Mouse (Mus musculus): ENCODE measurements around the gene Fgfr2. TPM values are rescaled to one million over a fixed set of nuclear protein-coding genes. Genes with fewer than 3 reads are reported as not detected.
A peak's percentile ranks its signal among the peaks of the same experiment; 100 is the strongest.

The Fgfr2 gene
- polyA plus RNA-seq, 1 experiment from 2014 or later, result 92.0 TPM

GRCm38 (mm10) chr7:130650621-130651020 lies 2472.5 kb downstream of the Fgfr2 start:
- no peak overlapping the region for H3K4me3 ChIP-seq (ENCODE audit: low read depth, low read length)
- 92% methylated on average over 5 of the region's 5 CpGs for WGBS
- H3K36me3 ChIP-seq (ENCODE audit: control insufficient read depth, insufficient read depth, low read length), result no peaks in the 10 kb centered on the region
- H3K27me3 ChIP-seq (ENCODE audit: control insufficient read depth, insufficient read depth, low read length), result no peaks in the 10 kb centered on the region
- H3K9ac ChIP-seq (ENCODE audit: low read length), result no peak overlapping the region
- H3K4me2 ChIP-seq, result no peak overlapping the region
- no peak overlapping the region for H3K27ac ChIP-seq (ENCODE audit: low read depth, low read length)
- ATAC-seq (ENCODE audit: low FRiP score) (no peak), DNase-seq (ENCODE audit: low spot score, missing footprints) (no peak)
- peaks cover 11% of the 10 kb centered on the region for H3K4me1 ChIP-seq (ENCODE audit: control insufficient read depth, insufficient read depth, low read length)
- no peaks in the 10 kb centered on the region for H3K9me3 ChIP-seq (ENCODE audit: control insufficient read depth, low read length)

GRCm38 (mm10) chr7:130649257-130649656 lies 2473.9 kb downstream of the Fgfr2 start:
- Histone ChIP-seq H3K9me3 (ENCODE audit: control insufficient read depth, low read length) (no peaks in the 10 kb centered on the region), H3K4me2 (no peak overlapping the region), H3K9ac (ENCODE audit: low read length) (no peak overlapping the region), H3K4me3 (ENCODE audit: low read depth, low read length) (no peak overlapping the region), H3K27ac (ENCODE audit: low read depth, low read length) (no peak overlapping the region), H3K27me3 (ENCODE audit: control insufficient read depth, insufficient read depth, low read length) (no peaks in the 10 kb centered on the region), H3K4me1 (ENCODE audit: control insufficient read depth, insufficient read depth, low read length) (peaks cover 15% of the 10 kb centered on the region), H3K36me3 (ENCODE audit: control insufficient read depth, insufficient read depth, low read length) (no peaks in the 10 kb centered on the region)
- ATAC-seq (ENCODE audit: low FRiP score) (no peak), DNase-seq (ENCODE audit: low spot score, missing footprints) (no peak)
- 39% methylated on average over 7 of the region's 7 CpGs for WGBS

- 87% methylated on average over 4 of the region's 4 CpGs for WGBS
- DNase-seq (ENCODE audit: low spot score, missing footprints), result no peak
- Histone ChIP-seq H3K4me3 (ENCODE audit: low read depth, low read length) (no peak overlapping the region), H3K9ac (ENCODE audit: low read length) (no peak overlapping the region; the same call in 1 of the 2 replicates), H3K4me1 (ENCODE audit: control insufficient read depth, insufficient read depth, low read length) (peaks cover 17% of the 10 kb centered on the region), H3K27me3 (ENCODE audit: control insufficient read depth, insufficient read depth, low read length) (no peaks in the 10 kb centered on the region), H3K36me3 (ENCODE audit: control insufficient read depth, insufficient read depth, low read length) (no peaks in the 10 kb centered on the region), H3K27ac (ENCODE audit: low read depth, low read length) (no peak overlapping the region), H3K9me3 (ENCODE audit: control insufficient read depth, low read length) (no peaks in the 10 kb centered on the region), H3K4me2 (peak overlapping the region; percentile 18)
- no peak for ATAC-seq (ENCODE audit: low FRiP score)
Observed at GRCm38 (mm10) chr7:130648061-130648460, 2475.1 kb downstream of the Fgfr2 start.

GRCm38 (mm10) chr7:130646762-130647139 lies 2476.4 kb downstream of the Fgfr2 start:
- Histone ChIP-seq H3K4me1 (ENCODE audit: control insufficient read depth, insufficient read depth, low read length) (peaks cover 20% of the 10 kb centered on the region), H3K36me3 (ENCODE audit: control insufficient read depth, insufficient read depth, low read length) (no peaks in the 10 kb centered on the region), H3K4me2 (peak overlapping the region; percentile 94), H3K27ac (ENCODE audit: low read depth, low read length) (peak overlapping the region; percentile 84; the same call in 1 of the 2 replicates), H3K27me3 (ENCODE audit: control insufficient read depth, insufficient read depth, low read length) (no peaks in the 10 kb centered on the region), H3K9ac (ENCODE audit: low read length) (peak overlapping the region; percentile 91), H3K9me3 (ENCODE audit: control insufficient read depth, low read length) (no peaks in the 10 kb centered on the region), H3K4me3 (ENCODE audit: low read depth, low read length) (peak overlapping the region; percentile 60)
- WGBS, result under 1% methylated on average over 18 of the region's 18 CpGs
- DNase-seq (ENCODE audit: low spot score, missing footprints) (peak; percentile 95), ATAC-seq (ENCODE audit: low FRiP score) (peak; percentile 72)

- H3K9ac ChIP-seq (ENCODE audit: low read length), result peak overlapping the region; percentile 91
- peak; percentile 98 for DNase-seq (ENCODE audit: low spot score, missing footprints)
- H3K4me2 ChIP-seq, result peak overlapping the region; percentile 94
- under 1% methylated on average over 54 of the region's 55 CpGs for WGBS
- H3K4me1 ChIP-seq (ENCODE audit: control insufficient read depth, insufficient read depth, low read length), result peaks cover 20% of the 10 kb centered on the region
- peak overlapping the region; percentile 84 for H3K27ac ChIP-seq (ENCODE audit: low read depth, low read length)
- no peaks in the 10 kb centered on the region for H3K36me3 ChIP-seq (ENCODE audit: control insufficient read depth, insufficient read depth, low read length)
- H3K27me3 ChIP-seq (ENCODE audit: control insufficient read depth, insufficient read depth, low read length), result no peaks in the 10 kb centered on the region
- ATAC-seq (ENCODE audit: low FRiP score), result peak; percentile 85
- H3K9me3 ChIP-seq (ENCODE audit: control insufficient read depth, low read length), result no peaks in the 10 kb centered on the region
- peak overlapping the region; percentile 60 for H3K4me3 ChIP-seq (ENCODE audit: low read depth, low read length)
Observed at GRCm38 (mm10) chr7:130645994-130646761, 2477.0 kb downstream of the Fgfr2 start.

GRCm38 (mm10) chr7:130645332-130645993 lies 2477.7 kb downstream of the Fgfr2 start:
- peaks cover 20% of the 10 kb centered on the region for H3K4me1 ChIP-seq (ENCODE audit: control insufficient read depth, insufficient read depth, low read length)
- 19% methylated on average over 15 of the region's 15 CpGs for WGBS

GRCm38 (mm10) chr7:130640681-130641080 lies 2482.5 kb downstream of the Fgfr2 start:
- 92% methylated on average over 9 of the region's 9 CpGs for WGBS
- H3K4me1 ChIP-seq (ENCODE audit: control insufficient read depth, insufficient read depth, low read length), result peaks cover 9% of the 10 kb centered on the region
- no peak for ATAC-seq (ENCODE audit: low FRiP score)

More at GRCm38 (mm10) chr7:130645332-130645993, 2477.7 kb downstream of the Fgfr2 start:
- Histone ChIP-seq H3K9ac (ENCODE audit: low read length) (peak overlapping the region; percentile 91), H3K4me2 (peak overlapping the region; percentile 94), H3K9me3 (ENCODE audit: control insufficient read depth, low read length) (no peaks in the 10 kb centered on the region), H3K27ac (ENCODE audit: low read depth, low read length) (peak overlapping the region; percentile 84; the same call in 1 of the 2 replicates), H3K4me3 (ENCODE audit: low read depth, low read length) (peak overlapping the region; percentile 60), H3K36me3 (ENCODE audit: control insufficient read depth, insufficient read depth, low read length) (no peaks in the 10 kb centered on the region), H3K27me3 (ENCODE audit: control insufficient read depth, insufficient read depth, low read length) (no peaks in the 10 kb centered on the region)
- ATAC-seq (ENCODE audit: low FRiP score) (peak; percentile 31; the same call in 1 of the 2 replicates), DNase-seq (ENCODE audit: low spot score, missing footprints) (no peak)

GRCm38 (mm10) chr7:130637811-130638210 lies 2485.3 kb downstream of the Fgfr2 start:
- H3K9me3 ChIP-seq (ENCODE audit: control insufficient read depth, low read length), result no peaks in the 10 kb centered on the region
- DNase-seq (ENCODE audit: low spot score, missing footprints) (no peak), ATAC-seq (ENCODE audit: low FRiP score) (no peak)
- no peaks in the 10 kb centered on the region for H3K36me3 ChIP-seq (ENCODE audit: control insufficient read depth, insufficient read depth, low read length)
- H3K4me3 ChIP-seq (ENCODE audit: low read depth, low read length), result no peak overlapping the region
- no peak overlapping the region for H3K9ac ChIP-seq (ENCODE audit: low read length)
- H3K27me3 ChIP-seq (ENCODE audit: control insufficient read depth, insufficient read depth, low read length), result no peaks in the 10 kb centered on the region
- no peak overlapping the region for H3K4me2 ChIP-seq
- H3K4me1 ChIP-seq (ENCODE audit: control insufficient read depth, insufficient read depth, low read length), result peaks cover under 1% of the 10 kb centered on the region; the same call in 1 of the 2 replicates
- 52% methylated on average over 6 of the region's 6 CpGs for WGBS
- no peak overlapping the region for H3K27ac ChIP-seq (ENCODE audit: low read depth, low read length)

More at GRCm38 (mm10) chr7:130640681-130641080, 2482.5 kb downstream of the Fgfr2 start:
- DNase-seq (ENCODE audit: low spot score, missing footprints), result no peak
- Histone ChIP-seq H3K4me2 (no peak overlapping the region), H3K36me3 (ENCODE audit: control insufficient read depth, insufficient read depth, low read length) (no peaks in the 10 kb centered on the region), H3K9ac (ENCODE audit: low read length) (no peak overlapping the region), H3K9me3 (ENCODE audit: control insufficient read depth, low read length) (no peaks in the 10 kb centered on the region), H3K27ac (ENCODE audit: low read depth, low read length) (no peak overlapping the region), H3K4me3 (ENCODE audit: low read depth, low read length) (no peak overlapping the region), H3K27me3 (ENCODE audit: control insufficient read depth, insufficient read depth, low read length) (no peaks in the 10 kb centered on the region)

GRCm38 (mm10) chr7:130636902-130637301 lies 2486.2 kb downstream of the Fgfr2 start:
- 87% methylated on average over 4 of the region's 4 CpGs for WGBS
- H3K27me3 ChIP-seq (ENCODE audit: control insufficient read depth, insufficient read depth, low read length), result no peaks in the 10 kb centered on the region
- H3K27ac ChIP-seq (ENCODE audit: low read depth, low read length), result no peak overlapping the region
- H3K4me2 ChIP-seq, result no peak overlapping the region
- no peaks in the 10 kb centered on the region for H3K36me3 ChIP-seq (ENCODE audit: control insufficient read depth, insufficient read depth, low read length)
- H3K4me3 ChIP-seq (ENCODE audit: low read depth, low read length), result no peak overlapping the region
- DNase-seq (ENCODE audit: low spot score, missing footprints) (no peak), ATAC-seq (ENCODE audit: low FRiP score) (no peak)
- H3K4me1 ChIP-seq (ENCODE audit: control insufficient read depth, insufficient read depth, low read length), result no peaks in the 10 kb centered on the region
- no peaks in the 10 kb centered on the region for H3K9me3 ChIP-seq (ENCODE audit: control insufficient read depth, low read length)
- H3K9ac ChIP-seq (ENCODE audit: low read length), result no peak overlapping the region
